Mouse (Mus musculus): ENCODE results near the gene Adra1d.

Gene Adra1d

DNA sequence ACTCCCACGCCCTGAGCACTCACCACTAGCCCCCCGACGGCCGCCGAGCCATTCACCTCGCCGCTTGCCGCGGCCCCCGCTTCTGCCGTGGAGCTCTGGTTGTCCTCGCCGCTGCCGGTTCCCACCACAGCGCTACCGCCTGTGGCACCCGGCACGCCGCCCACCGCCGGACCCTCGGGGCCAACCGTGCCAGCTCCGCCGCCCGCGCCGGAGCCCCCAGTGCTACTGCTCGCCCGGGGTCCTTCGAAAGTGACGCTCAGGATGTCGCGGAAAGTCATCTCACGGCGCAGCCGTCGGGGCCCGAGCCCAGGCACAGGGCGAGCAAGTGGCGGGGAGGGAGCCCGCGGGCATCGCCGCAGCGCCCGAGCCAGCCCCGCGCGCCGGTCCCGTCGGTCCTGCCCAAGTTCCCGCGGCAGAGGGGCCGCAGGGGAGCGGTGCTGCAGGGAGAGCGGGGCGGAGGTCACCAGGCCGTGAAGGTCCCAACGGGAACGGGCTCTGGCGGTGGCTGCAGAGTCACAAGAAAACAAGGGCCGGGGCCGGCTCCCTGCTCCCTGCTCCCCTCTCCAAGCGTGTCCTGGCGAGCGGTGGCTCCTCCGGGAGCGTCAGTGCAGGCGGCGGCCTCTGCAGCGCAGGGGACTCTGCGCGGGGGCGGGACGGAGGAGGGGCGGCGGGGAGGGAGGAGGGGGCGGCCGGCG is at the start of gene Adra1d:
TSS of gene Adra1d (minus strand) at position 393 of the 695 bp plus-strand sequence.
- DNase-seq (ENCODE audit: low read depth), result no peak

DNA sequence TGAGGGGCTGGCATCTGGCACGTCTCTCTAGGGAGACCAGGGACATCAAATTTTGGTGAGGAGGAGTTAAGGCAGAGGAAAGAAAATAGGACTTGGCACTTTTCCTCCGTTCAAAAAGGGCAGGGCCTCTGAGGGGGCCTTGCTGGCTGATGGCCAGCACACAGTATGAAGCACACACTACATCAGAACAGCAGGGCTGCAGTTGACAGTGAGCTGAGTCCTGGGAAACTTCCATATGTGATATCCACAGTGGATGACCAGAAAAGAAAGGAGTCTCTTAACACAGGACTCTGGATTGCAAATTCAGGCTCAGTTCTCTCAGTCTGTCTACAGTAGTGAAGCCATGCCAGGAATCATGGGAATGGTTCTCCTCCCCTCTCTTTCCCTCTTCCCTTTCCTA is 39.8 kb upstream of the Adra1d start:
- DNase-seq (ENCODE audit: low read depth), result no peak

DNA sequence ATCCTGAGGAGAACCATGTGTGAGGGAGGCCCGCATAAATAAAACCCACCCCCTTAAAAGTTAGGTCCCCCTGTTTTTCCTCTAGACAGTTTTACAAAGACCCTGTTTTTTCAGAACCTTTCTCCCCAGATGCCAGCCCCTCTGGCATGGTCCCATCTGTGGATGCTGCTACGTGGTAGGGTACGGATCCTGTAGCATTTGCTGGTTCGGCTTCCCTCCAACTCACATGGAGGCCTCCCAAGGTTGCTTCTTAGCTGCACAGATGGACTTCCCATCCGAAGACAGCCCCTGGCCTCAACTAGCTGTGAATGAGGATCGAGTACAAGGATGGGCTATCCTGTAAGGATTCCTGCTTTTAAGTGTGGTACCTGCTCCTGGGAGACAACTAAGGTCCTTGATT is 32.8 kb upstream of the Adra1d start:
- DNase-seq (ENCODE audit: low read depth), result no peak

DNA sequence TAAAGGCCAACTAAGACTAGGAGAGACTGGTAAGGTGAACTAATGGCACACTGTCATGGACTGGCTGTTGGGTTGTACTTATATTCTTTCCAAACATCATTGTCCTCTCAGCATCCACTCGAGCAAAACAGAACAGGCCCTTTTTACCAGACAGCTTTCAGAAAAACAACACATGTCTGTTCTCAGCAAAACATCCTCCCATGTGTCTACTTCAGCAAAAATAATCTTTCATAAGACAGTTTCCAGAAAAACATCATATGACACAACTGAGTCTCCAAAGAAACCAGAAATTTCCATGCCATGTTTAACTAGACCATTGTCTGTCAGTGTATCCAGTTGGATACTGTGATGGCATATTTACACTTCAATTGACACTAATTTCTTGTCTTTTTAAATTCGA is 25.4 kb upstream of the Adra1d start:
- DNase-seq (ENCODE audit: low read depth), result no peak

DNA sequence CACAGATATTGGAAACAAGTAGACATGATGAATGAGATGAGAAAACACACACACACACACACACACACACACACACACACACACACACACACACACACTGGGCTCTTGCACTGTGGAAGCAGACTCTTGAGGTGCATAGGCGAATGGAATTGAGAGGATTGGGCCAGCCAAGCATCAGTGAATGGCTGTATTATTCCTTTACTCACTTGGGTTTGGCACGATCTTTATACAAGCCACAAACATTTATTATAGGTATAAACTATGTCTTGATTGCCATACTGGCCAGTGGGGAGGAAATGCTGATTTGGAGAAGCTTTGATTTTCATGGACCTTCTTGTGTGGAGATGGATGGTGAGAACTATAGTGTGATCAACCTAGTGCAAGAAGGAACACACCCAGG is 19.4 kb upstream of the Adra1d start:
- DNase-seq (ENCODE audit: low read depth), result no peak

DNA sequence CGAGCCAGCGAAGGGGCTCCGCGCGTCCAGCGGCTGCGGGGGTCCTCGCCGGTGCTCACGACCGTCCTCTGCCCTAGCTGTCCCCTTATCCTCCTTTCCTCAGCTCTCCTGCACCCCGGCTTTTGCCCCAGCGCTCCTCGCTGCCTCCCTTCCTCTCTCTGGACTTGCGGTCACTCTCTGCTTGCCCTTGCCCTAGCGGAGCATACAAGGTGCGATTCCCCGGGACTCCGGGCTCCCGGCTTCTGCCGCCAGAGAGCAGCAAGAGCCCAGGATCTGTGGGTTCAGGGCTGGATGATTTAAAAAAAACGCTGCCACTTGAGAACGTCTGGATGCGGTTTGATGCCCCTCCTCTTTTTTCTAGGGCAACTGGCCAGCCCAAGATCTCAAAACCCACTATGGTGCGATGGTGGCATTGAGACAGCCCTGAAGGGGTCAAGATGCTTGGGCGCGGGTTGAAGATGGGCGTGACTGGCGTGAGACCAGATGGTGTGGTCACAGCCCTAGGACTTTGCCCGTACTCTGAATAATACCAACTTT is 571 bp upstream of the Adra1d start:
- no peak for DNase-seq (ENCODE audit: low read depth)

DNA sequence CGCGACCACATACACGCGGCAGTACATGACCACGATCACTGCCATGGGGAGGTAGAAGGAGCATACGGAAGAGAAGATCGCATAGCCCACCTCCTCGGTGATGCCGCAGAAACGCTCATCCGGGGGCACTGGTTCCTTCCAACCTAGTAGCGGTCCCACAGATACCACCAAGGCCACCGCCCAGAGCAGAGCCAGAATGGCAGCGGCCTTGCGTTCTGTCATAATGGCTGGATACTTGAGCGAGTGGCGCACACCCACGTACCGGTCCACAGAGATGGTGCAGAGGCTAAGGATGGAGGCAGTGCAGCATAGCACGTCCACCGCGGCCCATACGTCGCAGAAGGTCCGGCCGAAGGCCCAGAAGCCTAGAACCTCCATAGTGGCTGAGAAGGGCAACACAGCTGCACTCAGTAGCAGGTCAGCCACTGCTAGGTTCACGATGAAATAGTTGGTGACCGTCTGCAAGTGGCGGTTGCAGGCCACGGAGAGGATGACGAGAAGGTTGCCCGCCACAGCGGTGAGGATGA is 676 bp downstream of the Adra1d start:
- DNase-seq (ENCODE audit: low read depth), result no peak

DNA sequence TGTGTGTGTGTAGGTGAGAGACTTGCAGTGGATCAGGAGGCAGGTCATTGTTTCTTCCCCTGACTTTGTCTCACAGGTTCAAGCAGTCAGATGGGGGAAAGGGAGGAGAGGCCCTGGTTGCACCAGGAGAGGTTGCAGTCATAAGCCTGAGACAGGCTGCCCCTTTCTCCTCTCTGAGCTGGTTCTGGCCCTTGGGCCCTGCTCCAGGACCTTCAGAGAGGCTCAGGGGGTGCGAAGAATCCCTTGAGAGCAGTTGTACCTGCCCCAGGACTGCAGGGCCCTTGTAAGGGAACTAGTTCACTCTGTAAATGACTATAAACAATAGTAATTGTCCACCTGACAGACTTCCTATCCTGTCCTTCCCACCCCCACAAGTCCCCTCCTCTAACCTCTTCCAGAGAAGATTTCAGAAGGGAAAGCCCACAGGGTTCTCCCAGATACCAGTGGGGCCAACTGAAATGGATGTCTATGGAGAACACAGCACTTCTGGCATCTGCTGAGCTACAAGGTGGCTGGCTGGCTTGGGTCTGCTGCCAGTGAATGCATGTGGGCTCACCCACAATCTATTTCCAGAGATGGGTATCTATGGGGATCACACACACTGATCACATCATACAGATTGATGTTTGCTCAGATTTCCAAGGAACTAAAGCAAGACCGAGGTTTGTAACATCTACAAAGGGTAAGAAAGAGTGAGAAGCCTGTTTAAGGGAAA is 1.7 kb downstream of the Adra1d start:
- DNase-seq (ENCODE audit: low read depth), result no peak

DNA sequence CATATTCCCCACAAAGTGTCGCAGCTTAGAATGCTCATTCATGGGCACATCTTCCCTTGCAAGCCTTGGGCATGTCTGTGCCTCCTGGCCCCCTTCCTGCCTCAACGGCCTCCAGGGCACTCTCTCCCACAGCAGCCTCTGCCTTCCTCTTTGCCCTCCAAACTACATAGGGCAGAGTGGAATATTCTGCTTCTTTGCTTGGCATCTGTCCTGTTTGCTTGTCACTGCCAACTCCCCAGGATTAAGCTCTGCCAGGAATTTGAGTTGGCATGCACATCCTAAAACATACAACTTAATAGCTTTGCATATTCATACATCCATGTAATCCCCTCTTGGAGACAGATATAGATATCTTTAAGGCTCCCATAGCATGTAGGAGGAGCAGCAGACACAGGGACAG is 4.2 kb downstream of the Adra1d start:
- no peak for DNase-seq (ENCODE audit: low read depth)

DNA sequence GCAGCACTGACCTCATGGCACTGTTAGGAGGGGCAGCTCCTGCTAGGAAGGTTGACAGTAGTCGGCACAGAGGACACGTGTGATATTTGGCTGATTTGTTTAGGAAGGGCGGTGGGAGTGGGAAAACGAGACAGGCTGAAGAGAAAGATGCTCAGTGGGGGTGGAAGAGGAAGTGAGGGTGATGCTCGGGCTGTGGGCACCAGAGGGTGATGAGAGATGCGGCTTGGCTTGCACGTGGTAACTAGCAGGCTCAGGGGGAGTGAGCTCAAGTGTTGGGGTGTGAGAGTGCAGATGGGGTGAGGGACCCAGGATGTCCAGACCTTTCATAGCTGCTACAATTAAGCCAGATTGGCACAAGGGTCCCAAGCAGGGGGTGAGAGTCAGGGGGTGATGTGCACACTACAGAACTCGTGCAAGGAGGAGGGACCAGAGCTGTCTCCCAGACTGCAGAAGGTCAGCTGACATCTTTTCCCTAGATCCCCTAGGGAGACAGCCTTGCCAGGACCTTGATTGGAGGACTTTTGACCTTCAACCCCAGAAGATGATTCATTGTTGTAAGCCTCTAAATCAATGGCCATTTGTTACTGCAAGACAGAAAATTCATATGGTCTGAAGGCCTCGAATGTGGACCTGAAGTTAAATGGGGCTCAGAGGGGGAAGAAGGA is 9.2 kb downstream of the Adra1d start:
- no peak for DNase-seq (ENCODE audit: low read depth)

DNA sequence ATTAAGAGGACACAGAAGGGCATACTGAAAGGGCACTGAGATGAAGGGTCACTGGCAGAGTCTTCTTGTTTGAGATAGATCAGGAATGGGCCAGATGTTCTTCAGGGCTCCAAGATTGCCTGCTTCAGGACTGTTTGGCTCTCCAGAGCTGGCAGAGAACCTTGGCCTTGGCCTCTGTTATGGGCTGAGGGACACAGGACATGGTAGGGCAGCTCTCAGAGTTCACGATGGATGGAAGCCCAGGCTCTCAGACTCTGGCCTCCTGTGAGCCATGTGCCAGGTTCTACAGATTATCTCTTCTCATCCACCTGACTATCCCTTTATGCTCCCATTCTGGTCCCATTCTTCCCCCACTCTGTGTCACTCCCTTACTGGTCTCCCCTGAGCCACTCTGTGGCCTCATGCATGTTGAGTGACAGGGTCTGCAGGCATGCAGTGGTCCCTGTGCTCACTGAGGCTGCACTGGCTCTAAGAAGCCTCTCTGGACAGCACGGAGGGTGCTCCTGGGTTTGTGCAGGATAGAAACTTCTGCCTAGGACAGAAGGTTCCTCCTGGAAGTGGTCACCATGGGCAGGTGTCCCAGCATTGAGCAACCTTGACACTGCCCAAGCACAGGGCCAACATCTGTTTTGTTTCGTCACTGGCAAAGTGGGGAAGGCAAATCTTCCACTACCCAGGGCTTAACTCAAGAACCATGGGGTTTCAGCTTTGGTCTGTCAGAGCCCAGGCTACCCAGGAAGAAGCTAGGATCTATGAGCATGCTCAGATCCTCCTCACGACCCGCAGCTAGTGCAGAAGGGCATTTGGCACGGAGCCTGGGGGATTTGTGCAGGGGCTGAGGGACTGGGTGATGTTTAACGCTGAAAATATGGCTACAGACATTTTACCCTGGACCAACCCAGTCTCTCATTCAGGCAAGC is 10.1 kb downstream of the Adra1d start:
- no peak for DNase-seq (ENCODE audit: low read depth)

DNA sequence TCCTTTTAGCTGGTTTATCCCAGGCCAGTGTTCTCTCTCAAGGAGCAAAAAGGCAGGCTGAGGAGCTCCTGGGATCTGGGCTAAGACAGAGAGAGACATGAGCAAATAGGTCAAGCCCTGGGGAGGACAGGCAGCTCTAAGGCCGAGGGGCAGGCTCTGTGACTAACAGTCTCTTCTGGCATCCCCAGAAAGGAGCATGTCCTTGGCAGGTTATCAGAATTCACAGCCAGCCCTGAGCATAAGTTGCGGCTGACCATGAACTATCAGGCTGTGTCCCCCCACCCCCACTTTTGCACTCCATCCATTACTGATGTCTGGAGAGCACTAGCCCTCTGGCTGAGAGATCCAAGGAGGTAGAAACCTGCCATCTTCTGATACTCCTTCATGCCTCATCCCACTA is 11.2 kb downstream of the Adra1d start:
- no peak for DNase-seq (ENCODE audit: low read depth)

DNA sequence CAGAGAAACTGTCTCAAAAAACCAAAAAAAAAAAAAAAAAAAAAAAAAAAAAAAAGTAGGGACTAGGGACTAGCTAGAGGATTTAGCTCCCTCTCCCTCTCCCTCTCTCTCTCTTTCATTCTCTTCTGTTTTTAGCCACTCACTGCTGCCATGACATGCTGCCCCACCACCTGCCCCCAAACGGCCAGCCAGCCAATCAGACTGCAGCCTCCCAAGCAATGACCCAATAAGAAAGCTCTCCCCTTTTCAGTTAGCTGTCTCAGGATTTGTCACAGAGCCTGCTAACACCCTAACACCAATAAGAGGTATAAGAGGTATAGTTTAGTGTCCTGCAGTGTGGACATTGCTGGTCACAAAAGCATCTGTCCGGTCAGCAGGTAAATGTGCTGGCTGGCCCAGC is 11.6 kb downstream of the Adra1d start:
- no peak for DNase-seq (ENCODE audit: low read depth)

DNA sequence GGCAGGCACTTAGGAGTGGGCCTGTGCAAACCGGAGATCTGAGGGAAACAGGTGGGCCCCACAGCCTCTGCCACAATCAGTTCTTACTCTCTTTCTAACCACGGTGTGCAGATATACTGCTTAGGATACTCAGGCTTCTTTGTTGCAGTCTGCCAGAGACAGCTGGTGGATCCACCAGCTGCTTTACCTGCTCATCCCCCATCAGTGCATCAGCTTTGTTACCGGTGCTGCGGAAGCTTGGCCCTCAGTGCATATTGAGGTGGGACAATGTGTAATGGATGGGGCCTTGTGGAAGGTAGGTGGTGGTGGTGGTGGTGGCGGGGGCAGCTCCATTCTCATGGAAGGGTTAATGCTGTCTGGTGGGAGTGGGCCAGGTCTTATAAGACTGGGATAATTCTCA is 13.0 kb downstream of the Adra1d start:
- no peak for DNase-seq (ENCODE audit: low read depth)

DNA sequence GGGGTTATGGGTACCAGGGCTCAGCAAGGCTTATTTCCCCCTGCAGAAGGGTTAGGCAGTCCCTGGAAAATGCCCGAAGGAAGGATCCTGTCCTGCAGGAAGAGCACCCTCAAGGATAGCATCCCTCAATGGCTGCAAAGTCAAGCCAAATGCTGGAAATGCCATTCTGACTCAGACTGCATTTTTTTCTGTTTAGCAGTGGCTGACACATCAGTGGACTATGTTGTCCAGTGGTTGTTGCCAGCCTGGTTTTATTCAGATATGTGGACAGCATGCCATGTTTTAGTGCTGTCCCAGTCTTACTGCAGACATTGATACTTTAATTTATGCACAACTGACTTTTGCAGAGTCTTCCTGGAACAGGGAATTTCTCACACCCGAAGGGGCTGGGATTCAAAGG is 13.8 kb downstream of the Adra1d start:
- no peak for DNase-seq (ENCODE audit: low read depth)

DNA sequence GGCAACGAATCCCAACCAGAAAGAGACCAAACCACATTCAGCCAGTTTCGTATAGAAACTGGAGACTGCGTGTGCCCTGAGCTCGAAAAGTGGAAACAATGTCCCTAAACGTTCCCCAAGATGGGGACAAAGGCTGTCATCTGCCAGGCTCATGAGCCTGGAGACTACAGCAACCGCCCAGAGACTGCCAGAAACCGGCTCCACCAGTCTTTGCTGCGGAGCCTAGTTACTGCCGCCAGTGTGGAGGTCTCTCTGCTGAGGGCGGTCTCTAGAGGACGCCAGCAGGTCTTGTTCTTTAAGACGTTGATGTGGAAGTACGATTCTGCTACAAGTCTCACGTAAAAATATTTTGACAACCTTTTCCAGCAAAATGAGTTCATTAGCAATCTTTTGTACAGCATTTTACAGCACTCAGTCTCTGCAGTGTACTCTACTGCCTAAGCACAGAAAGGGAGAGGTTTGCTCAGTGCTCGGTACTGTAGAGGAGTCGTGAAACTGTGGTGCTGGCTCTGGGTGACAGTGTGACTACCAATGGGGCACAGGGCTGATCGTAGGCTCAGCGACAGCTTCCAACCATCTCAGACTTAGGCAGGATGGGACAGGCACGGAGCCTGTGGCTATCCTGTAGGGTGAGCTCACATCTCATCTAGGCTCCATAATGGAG is 15.2 kb downstream of the Adra1d start:
- DNase-seq (ENCODE audit: low read depth), result peak; percentile 16

DNA sequence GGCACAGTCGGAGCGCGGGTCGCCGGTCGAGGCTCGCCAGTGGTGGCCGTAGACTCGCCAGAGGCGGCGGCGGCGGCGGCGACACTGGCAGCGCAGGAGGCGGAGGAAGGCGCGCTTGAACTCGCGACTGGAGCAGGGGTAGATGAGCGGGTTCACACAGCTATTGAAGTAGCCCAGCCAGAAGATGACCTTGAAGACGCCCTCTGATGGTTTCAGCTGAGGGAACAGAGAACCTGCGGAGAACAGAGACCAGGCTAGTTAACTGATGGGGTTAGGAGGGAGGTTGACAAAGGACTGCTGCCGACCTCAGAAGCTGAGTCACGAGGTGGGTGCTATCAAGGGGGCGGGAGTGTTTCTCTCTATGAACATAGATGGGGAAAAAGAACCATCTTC is 15.8 kb downstream of the Adra1d start:
- peak; percentile 27 for DNase-seq (ENCODE audit: low read depth)

DNA sequence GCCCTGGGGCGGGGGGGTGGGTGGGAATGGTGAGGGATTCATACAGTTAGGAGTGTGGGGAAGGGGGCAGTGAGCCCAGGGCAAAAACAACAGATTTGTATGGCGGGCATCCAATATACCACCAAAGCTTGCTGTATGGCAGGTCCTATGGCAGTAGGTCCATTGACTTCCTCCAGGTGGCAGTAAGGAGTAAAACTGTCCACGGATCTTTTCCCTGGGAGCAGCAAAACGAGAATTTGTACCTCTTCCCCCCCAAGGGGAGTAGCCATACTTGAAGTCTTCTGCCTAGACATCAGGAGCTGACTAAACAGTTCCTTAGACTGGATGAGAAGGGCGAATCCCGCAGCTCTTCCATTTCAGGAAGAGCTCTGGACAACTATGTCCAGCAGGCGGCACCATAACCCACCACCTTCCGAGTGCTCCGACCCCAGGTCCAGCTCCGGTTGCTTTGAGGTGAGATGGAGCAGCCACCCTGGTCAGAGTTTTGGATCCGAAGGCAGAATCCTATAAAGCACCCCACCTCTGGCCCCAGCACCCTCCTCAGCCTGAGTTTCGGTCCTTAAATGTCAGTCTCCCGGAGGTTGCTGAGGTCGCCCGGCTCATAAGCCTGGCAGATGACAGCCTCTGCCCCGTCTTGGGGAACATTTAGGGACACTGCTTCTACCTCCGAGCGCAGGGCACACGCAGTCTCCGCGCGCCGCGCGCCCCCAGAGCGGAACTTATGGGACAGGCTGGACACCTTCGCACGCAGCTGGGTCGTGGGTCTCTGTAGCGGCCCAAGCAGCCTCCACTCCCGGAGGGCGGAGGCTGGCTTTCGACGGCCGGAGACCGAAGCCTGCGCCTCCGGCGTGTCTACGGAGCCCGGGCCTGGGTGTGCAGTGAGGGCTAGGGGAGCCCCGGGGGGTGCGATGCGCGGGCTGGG is 16.4 kb downstream of the Adra1d start:
- peak; percentile 79 for DNase-seq (ENCODE audit: low read depth)

DNA sequence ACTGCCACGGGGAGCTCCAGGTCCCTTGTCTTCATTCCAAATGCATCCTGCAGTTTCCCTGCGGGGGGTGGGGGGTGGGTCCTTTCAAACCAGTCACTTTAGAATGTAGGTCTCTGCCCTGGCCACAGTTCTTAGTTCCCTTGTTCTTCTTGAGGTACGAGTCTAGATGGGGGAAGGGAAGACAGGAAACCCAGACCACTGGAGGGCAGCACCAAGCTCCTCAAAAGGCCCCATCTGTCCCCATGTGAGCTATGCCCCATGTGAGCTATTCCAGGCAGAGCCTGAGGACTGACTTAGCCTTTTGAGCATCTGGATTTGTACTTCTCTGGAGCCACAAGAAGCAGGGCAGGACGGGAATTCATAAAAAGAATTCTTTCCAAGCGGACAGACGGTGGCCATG is 19.6 kb downstream of the Adra1d start:
- no peak for DNase-seq (ENCODE audit: low read depth)

DNA sequence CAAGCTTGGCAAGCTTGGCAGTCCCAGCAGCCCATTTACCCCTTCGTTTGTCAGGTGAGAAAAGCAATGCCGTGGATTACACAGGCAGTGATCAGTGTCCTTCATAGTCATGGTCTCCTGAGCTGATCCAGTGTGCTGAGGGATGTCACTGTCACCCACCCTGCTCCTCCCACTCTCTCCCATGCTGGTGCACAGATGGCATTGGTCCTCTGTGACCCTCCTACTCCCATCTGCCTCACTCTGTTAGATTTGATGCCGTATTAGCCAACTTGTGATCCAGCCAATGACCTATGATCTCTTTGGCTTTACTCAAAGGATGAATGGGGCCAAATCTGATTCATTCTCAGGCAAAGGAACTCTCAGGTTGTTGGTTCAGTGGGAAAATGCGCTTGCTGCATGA is 20.4 kb downstream of the Adra1d start:
- DNase-seq (ENCODE audit: low read depth), result no peak

Measured in induced T-regulatory cell, adult 2 months (primary cell).